Mouse (Mus musculus): ENCODE data around the gene Ccdc97. TPM values are rescaled to one million over a fixed set of nuclear protein-coding genes. Genes with fewer than 3 reads are reported as not detected.
"Not testable (repeated sequence)": the region's sequence is repeated elsewhere in the genome, so short reads cannot be mapped to it uniquely, and the experiment has no call there.

Ccdc97 gene
- polyA plus RNA-seq, 1 experiment: 17.0 TPM

DNA sequence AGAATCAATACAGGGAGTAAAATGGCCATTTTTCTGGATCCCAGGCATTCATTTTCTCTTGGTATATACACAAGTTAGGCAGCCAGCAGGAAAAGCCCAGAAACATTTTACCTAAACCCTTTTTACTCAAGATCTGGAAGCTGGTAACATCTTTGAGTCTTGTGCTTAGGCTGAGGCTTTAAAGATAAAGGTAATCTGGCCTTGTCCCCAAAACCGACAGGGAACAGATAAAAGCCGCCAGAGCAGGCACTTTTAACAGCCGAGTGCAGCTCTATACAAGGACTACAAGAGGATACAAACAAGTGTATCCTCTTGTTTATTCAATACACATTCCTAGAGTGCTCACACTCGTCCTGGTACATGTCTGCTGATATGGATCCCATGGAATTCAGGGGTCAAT is 16.1 kb upstream of the Ccdc97 start:
- no peak overlapping the region for H3K4me3 ChIP-seq (ENCODE audit: insufficient read depth, low read depth, low read length)
- peaks cover 15% of the 10 kb centered on the region; the same call in 1 of the 2 replicates for H3K4me1 ChIP-seq (ENCODE audit: control insufficient read depth, insufficient read depth, insufficient read length, low read length)
- no peak overlapping the region for H3K27ac ChIP-seq (replicated peaks; ENCODE audit: low read depth, low read length)

DNA sequence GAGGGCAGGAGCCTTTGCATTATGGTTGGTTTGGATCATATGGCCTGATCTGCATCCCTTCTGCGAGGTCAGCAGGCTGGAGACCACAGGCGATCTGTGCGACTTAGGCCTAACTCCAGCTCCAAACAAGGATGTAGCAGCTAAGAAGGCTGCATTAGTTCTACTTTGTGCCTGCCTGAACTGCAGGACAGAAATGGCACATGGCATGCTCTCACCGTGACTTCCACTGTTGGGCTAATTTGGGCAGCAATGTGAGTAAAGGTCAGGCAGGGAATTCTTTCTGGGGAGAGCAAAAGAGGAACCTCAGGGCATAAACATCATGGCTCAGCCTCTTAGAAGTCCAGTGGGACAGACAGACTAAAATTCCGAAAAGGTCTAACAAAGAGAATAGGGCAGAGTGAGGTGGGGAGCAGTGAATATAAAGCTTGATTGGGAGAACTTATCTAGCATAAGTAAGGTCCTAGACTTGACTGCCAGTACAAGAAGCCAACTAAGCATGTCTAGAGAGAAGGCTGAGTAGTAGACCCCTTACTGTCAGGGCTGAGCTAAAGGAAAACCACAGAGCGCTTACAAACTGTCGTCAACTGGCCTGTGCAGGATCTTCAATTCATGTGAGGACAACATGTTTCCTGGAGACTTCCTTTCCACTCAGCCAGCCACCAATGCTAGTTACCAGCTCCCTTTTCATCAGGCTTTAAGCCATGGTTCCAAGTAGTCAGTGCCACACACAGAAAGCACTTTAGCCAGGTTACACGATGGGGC is 12.6 kb upstream of the Ccdc97 start:
- Histone ChIP-seq H3K27ac (replicated peaks; ENCODE audit: low read depth, low read length) (peak overlapping the region; percentile 45), H3K4me1 (ENCODE audit: control insufficient read depth, insufficient read depth, insufficient read length, low read length) (peaks cover 19% of the 10 kb centered on the region), H3K4me3 (ENCODE audit: insufficient read depth, low read depth, low read length) (no peak overlapping the region)

DNA sequence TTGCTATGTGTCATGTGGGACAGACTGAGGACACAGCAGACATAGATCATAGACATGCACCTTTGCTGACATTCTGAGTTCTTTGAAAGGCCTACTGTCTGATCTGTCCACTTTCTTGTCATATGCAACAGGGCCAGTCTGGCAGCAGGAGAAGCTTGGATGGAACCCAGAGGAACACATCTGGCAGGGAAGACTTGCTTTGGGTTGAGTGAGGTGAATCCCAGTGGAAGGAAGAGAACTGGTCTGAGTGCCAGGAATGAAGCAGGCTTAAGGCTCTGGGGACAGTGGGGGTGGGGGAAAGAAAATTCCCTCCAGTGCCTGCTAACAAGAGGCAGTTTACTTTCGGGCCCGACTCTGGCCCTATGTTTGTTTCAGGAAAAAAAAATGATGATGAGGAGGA is 11.0 kb upstream of the Ccdc97 start:
- Histone ChIP-seq H3K4me3 (ENCODE audit: insufficient read depth, low read depth, low read length) (no peak overlapping the region), H3K27ac (replicated peaks; ENCODE audit: low read depth, low read length) (peak overlapping the region; percentile 85), H3K4me1 (ENCODE audit: control insufficient read depth, insufficient read depth, insufficient read length, low read length) (peaks cover 19% of the 10 kb centered on the region)

DNA sequence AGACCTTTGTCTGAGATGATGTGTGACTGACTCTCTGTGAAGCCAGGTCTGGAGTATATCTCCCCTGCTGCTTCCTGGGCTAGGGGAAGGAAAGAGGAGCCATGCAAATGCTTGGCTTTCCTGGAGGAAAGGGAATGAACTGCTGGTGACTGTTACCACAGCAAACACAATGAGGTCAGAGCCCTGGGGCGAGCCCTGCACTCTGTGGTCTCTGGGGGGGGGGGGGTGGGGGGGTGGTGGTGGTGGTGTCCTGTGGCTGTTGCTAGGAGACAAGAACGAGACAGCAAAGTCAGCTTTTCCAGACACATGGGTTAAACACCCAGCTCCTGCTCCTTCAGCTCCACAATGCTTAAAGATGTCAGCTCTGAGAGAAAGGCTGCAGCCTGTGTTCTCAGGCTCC is 10.5 kb upstream of the Ccdc97 start:
- Histone ChIP-seq H3K27ac (replicated peaks; ENCODE audit: low read depth, low read length) (peak overlapping the region; percentile 85), H3K4me1 (ENCODE audit: control insufficient read depth, insufficient read depth, insufficient read length, low read length) (peaks cover 19% of the 10 kb centered on the region), H3K4me3 (ENCODE audit: insufficient read depth, low read depth, low read length) (no peak overlapping the region)

DNA sequence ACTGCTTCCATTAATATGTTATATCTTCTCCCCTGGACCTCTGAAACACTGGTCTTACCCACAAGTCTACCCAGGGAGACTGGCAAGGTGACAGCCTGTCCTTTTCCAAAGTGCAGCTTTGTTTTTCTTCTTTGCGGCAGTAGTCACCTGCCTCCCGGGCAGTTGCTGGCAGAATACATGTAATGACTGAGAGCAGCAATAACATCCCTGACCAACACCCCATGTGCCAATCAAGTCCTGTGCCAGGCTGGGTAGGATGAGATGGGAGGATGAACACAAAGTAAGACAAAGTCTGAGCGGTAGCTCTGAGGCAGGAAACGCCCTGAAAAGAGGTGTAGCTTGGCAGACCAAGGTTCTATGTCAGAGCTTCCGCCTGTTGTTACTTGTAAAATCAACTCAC is 8.9 kb upstream of the Ccdc97 start:
- Histone ChIP-seq H3K4me1 (ENCODE audit: control insufficient read depth, insufficient read depth, insufficient read length, low read length) (peaks cover 19% of the 10 kb centered on the region), H3K27ac (replicated peaks; ENCODE audit: low read depth, low read length) (no peak overlapping the region), H3K4me3 (ENCODE audit: insufficient read depth, low read depth, low read length) (no peak overlapping the region)

DNA sequence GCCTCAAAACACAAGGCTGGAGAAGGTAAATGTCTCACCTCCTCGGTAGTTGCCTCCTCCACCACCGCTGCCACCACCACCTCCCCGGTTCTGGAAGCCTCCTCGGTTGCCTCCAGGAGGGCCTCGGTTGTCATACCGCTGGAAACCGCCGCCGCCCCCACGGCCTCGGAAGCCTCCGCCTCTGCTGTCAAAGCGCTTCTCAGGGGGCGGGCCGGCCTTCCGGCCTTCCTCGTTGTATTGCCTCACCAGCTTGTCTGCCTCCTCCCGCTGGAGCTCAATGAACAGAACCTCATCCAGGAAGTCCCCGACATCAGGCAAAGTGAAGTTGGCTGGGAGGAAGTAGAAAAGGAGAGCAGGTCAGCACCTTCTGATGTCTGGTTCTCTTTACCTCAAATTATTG is 7.0 kb upstream of the Ccdc97 start:
- H3K4me1 ChIP-seq (ENCODE audit: control insufficient read depth, insufficient read depth, insufficient read length, low read length): peaks cover 11% of the 10 kb centered on the region
- no peak overlapping the region for H3K27ac ChIP-seq (replicated peaks; ENCODE audit: low read depth, low read length)
- no peak overlapping the region for H3K4me3 ChIP-seq (ENCODE audit: insufficient read depth, low read depth, low read length)

DNA sequence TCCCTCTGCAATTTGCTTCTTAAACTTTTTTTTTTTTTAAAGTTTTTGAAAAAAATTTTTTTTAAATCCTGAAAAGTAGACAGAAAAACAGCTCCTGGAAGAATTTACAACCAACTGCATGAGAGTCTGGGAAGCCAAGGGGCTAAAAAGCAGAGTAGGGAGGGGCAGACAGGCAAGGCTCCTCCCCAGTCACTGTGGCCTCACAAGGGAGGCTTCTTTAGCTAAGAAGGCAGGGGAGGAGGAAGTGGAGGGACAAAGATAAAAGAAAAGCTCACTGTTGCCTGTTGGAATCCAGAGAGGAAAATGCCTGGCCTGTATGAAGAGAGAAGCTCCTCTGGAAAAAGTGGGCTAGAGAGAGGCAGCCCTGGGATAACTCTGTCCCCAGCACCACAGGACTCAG is 2.9 kb upstream of the Ccdc97 start:
- H3K27ac ChIP-seq (replicated peaks; ENCODE audit: low read depth, low read length); H3K4me1 ChIP-seq (ENCODE audit: control insufficient read depth, insufficient read depth, insufficient read length, low read length); H3K4me3 ChIP-seq (ENCODE audit: insufficient read depth, low read depth, low read length): not testable (repeated sequence)

DNA sequence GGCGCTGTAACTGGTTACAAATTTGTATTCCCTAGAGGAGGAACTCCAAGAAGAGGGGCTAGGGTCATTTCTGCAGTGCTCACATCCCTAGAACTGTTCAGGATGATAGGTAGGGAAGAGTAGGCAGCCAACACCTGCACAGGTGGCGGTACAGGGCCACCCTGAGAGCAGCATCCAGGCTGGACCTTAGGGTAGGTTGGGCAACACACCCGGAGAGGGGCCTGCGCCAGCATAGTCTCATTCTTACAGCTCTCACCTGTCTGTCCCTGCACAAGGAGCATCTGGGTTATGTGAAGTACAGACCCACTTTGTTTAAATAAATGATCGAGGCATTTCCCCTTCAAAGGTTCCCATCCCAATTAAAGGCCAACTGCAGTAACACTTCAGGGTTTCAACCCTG is 1.9 kb upstream of the Ccdc97 start:
- Histone ChIP-seq H3K4me3 (ENCODE audit: insufficient read depth, low read depth, low read length) (no peak overlapping the region), H3K4me1 (ENCODE audit: control insufficient read depth, insufficient read depth, insufficient read length, low read length) (0 out of 2 replicates have a peak, but pooled peaks cover 3% of the 10 kb centered on the region), H3K27ac (replicated peaks; ENCODE audit: low read depth, low read length) (no peak overlapping the region)

DNA sequence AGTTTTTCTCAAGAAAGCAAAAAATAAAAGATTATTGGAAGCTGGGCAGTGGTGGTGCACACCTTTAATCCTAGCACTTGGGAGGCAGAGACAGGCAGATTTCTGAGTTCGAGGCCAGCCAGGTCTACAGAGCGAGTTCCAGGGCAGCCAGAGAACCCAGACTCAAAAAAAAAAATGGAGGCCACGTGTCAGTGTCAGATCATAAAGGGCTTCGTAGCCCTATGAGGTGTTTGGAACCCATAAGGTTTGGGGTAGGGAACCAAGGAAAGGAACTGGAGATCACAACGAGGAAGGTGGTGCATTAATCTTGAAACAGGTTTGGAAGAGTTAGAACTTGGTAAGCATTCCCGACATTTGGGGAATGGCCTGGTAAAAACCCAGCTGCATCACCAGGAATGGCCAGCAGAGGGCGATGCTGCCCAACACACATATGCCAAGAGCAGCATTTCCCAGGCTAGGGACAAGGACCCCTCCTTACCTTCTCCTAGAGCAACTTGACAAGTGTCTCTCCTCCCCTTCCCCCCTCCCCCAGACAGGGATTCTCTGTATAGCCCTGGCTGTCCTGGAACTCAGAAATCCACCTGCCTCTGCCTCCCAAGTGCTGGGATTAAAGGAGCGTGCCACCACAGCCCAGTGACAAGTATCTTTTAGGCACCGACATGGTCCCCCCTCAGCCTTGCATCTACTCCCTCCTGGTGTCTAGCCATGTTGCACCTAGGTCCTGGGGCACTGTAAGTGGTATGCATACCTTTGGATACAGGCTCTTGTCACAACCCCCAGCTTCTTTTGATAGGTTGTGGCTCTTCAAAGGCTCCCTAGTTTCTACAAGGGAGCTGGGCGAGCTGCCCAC is 1.1 kb upstream of the Ccdc97 start:
- no peak overlapping the region for H3K4me3 ChIP-seq (ENCODE audit: insufficient read depth, low read depth, low read length)
- 0 out of 2 replicates have a peak, but pooled peaks cover 3% of the 10 kb centered on the region for H3K4me1 ChIP-seq (ENCODE audit: control insufficient read depth, insufficient read depth, insufficient read length, low read length)
- H3K27ac ChIP-seq (replicated peaks; ENCODE audit: low read depth, low read length): peak overlapping the region; percentile 48

DNA sequence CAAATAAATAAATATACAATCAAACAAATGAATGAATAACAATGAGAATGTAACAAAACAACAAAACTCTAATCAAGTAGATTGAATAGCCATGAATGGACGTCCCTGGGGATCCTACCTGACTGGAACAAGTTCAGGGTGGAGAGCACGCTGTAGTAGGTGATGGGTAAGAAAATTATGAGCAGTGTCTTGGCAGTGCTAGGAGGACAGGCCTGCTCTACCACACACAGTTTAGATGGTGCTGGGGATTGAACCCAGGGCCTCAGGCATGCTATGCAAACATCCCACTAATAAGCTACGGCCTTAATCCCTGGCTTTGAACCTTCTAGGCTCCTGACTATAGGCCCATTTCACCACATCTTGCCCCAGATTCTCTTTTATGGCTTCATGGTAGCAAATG is 1.4 kb downstream of the Ccdc97 start:
- Histone ChIP-seq H3K4me3 (ENCODE audit: insufficient read depth, low read depth, low read length) (no peak overlapping the region), H3K27ac (replicated peaks; ENCODE audit: low read depth, low read length) (no peak overlapping the region), H3K4me1 (ENCODE audit: control insufficient read depth, insufficient read depth, insufficient read length, low read length) (0 out of 2 replicates have a peak, but pooled peaks cover 3% of the 10 kb centered on the region)

DNA sequence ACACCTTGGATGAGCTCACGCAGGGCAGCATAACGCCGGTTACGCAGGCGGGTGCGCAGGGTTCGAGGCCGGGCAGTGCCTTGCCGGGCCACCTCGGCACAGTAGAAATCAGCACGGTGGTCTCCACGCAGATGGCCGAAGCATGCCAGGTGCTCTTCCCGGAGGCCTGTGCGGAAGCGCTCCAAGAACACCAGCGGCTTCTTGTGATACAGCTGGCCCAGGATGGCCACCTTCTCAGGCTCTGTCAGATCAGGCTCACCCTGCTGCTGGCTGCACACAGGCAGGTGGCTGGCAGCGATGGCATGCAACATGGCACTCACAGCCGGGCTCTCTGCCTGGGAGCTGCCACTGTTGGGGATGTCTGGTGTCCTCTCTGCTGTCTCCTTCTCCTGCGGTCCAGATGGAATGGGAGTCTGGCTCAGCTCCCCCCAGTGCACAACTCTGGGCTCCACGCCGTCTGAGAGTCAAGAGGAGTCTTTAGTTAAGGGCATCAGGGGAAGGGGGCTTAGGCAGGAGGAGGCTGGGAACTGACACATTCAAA is 3.1 kb downstream of the Ccdc97 start:
- no peak overlapping the region for H3K27ac ChIP-seq (replicated peaks; ENCODE audit: low read depth, low read length)
- H3K4me1 ChIP-seq (ENCODE audit: control insufficient read depth, insufficient read depth, insufficient read length, low read length): peaks cover 12% of the 10 kb centered on the region
- no peak overlapping the region for H3K4me3 ChIP-seq (ENCODE audit: insufficient read depth, low read depth, low read length)

DNA sequence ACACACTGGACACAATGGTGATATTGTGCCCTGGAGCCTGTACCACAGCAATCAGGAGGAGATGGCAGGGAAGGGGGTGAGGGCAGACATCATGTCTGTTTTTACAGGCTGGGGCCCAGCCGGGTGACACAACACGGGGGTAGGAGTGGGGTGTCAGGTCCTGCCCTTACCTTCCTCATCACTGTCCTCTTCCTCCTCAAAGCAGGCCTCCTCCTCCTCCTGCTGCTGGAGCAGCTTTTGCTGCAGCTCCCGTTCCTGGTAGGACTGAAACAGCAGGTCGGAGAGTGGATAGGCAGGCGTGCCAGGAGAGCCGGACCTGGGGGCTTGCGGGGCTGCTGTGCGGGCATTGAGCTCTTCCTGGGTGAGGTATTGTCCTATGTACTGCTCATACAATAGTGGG is 4.3 kb downstream of the Ccdc97 start:
- Histone ChIP-seq H3K4me3 (ENCODE audit: insufficient read depth, low read depth, low read length) (no peak overlapping the region), H3K27ac (replicated peaks; ENCODE audit: low read depth, low read length) (no peak overlapping the region), H3K4me1 (ENCODE audit: control insufficient read depth, insufficient read depth, insufficient read length, low read length) (peaks cover 16% of the 10 kb centered on the region)

DNA sequence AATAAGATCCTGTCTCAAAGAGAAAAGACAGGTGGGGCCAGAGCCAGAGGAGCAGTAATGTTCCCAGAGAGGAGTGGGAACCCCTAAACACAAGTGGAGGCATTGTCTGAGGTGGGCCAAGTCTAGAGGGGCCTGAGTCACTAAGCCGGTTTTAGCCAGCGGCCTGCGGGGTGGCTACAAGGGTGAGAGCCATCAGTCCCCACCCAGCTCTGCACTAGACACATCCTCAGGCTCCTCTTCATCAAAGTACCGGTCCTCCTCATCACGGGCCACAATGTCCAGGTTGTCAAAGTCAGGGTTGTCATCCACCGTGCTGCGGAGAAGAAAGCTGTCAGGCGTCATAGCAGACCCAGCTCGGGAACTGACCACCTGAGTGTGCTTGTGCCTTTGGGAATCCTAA is 6.1 kb downstream of the Ccdc97 start:
- Histone ChIP-seq H3K4me1 (ENCODE audit: control insufficient read depth, insufficient read depth, insufficient read length, low read length) (peaks cover 17% of the 10 kb centered on the region), H3K4me3 (ENCODE audit: insufficient read depth, low read depth, low read length) (no peak overlapping the region), H3K27ac (replicated peaks; ENCODE audit: low read depth, low read length) (no peak overlapping the region)

DNA sequence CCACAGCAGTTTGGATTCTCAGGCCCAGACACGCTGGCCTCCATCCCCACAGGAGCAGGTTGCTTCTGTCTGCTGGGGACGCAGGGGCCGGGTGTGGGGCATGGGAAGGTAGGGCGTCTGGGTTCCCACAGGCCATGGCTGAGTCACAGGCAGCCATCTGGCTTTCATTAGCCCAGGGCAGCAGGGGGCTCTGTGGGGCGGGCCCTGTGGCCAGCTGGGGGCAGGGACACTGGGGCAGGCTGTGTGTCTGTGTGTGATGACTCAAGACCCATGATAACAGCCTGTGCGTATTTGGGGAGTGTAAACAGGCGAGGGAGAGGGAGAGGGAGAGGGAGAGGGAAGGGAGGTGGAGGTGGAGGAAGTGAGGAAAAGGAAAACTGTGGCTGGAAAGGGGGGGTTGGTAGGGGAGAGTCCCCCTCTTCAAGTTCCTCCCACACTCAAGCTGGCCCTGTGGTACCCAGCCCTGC is 7.1 kb downstream of the Ccdc97 start:
- Histone ChIP-seq H3K4me3 (ENCODE audit: insufficient read depth, low read depth, low read length) (no peak overlapping the region), H3K27ac (replicated peaks; ENCODE audit: low read depth, low read length) (peak overlapping the region; percentile 33), H3K4me1 (ENCODE audit: control insufficient read depth, insufficient read depth, insufficient read length, low read length) (peaks cover 25% of the 10 kb centered on the region)

DNA sequence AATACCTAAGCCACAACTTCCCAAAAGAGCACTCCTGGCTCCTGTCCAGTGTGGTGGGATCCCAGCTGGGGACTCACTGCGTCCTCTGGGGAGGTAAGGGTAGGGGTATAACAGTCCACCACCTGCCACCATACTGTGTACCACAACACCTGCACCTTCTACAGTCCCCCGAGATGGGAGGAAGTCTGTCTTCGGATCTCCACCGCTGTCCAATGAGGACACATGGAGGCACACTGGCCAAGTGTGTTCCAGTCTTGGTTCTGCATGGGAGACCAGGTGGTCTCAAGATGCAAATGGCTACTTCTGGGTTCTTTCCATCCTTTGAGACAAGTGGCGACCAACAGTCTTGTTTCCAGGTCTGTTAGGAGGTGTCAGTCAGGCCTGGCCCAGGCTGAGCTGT is 7.7 kb downstream of the Ccdc97 start:
- H3K4me3 ChIP-seq (ENCODE audit: insufficient read depth, low read depth, low read length): no peak overlapping the region
- H3K4me1 ChIP-seq (ENCODE audit: control insufficient read depth, insufficient read depth, insufficient read length, low read length): peaks cover 30% of the 10 kb centered on the region
- peak overlapping the region; percentile 33; the same call in 1 of the 2 replicates for H3K27ac ChIP-seq (replicated peaks; ENCODE audit: low read depth, low read length)
